Mouse (Mus musculus): ENCODE data around the gene Lrrc74b.

GRCm38 (mm10) chr16:17536584-17536983, 24.5 kb downstream of the Lrrc74b start:
- no peak for TF ChIP-seq CTCF (IDR thresholded peaks at IDR 0.05; ENCODE audit: control insufficient read depth, insufficient read depth, insufficient replicate concordance, low read depth, low read length)
- no peak for TF ChIP-seq POLR2A (IDR thresholded peaks at IDR 0.05; ENCODE audit: control insufficient read depth, low read depth, low read length)
